Mouse (Mus musculus) heart, embryonic 15.5 days (tissue): ENCODE results near the gene Nupr1l. TPM values are rescaled to one million over a fixed set of nuclear protein-coding genes. Genes with fewer than 3 reads are reported as not detected.
"Not testable (repeated sequence)": the region's sequence is repeated elsewhere in the genome, so short reads cannot be mapped to it uniquely, and the experiment has no call there.

Experiments
- ATAC-seq: fragments of 200-750 bp; cut with Nextera tagmentation; replicated peaks from 2 replicates; pipeline ENCODE4 v1.8.0; 2017; ENCODE audit warnings: low read depth, moderate TSS enrichment; ENCODE audit not compliant: insufficient number of reproducible peaks, insufficient read depth, low FRiP score
- H3K27ac ChIP-seq: fragments of 300-500 bp; sonication (generic); 2 replicates; pipeline ENCODE4 v1.5.1; 2015; ENCODE audit warnings: mild to moderate bottlenecking, inconsistent platforms
- H3K27me3 ChIP-seq: fragments of 300-500 bp; sonication (generic); 2 replicates; pipeline ENCODE4 v1.6.1; 2015; ENCODE audit warnings: inconsistent platforms
- H3K36me3 ChIP-seq: fragments of 300-500 bp; sonication (generic); 2 replicates; pipeline ENCODE4 v1.6.1; 2015; ENCODE audit warnings: mild to moderate bottlenecking, inconsistent platforms
- H3K4me1 ChIP-seq: fragments of 300-500 bp; sonication (generic); replicated peaks from 2 replicates; pipeline ENCODE4 v1.6.1; 2015; ENCODE audit warnings: inconsistent platforms
- H3K4me2 ChIP-seq: fragments of 300-500 bp; sonication (generic); 2 replicates; pipeline ENCODE4 v1.6.1; 2015; ENCODE audit warnings: inconsistent platforms, mild to moderate bottlenecking, moderate library complexity
- H3K4me3 ChIP-seq: fragments of 300-500 bp; sonication (generic); 2 replicates; pipeline ENCODE4 v1.5.1; 2015; ENCODE audit warnings: mild to moderate bottlenecking, inconsistent platforms
- H3K9ac ChIP-seq: fragments of 300-500 bp; sonication (generic); 2 replicates; pipeline ENCODE4 v1.6.1; 2015; ENCODE audit warnings: mild to moderate bottlenecking, inconsistent platforms
- H3K9me3 ChIP-seq: fragments of 300-500 bp; sonication (generic); replicated peaks from 2 replicates; pipeline ENCODE4 v1.6.1; 2016; ENCODE audit warnings: inconsistent platforms
- WGBS: fragments of 180-500 bp; shearing (Covaris S2); methylation state at CpG from one replicate; pipeline ENCODE4 v1.1.7; 2015; ENCODE audit warnings: mixed read lengths; 5-methylcytosine and 5-hydroxymethylcytosine counted together
- polyA plus RNA-seq: library from polyadenylated mRNA; unstranded; fragments of >200 nt; fragmentation: Nextera tagmentation; extraction: Ambion mirVana; gene quantifications from 2 replicates; pipeline ENCODE4 v1.2.1, GENCODE M21; 2015

The Nupr1l gene
- polyA plus RNA-seq, 1 experiment from 2014 or later, result 2.8 TPM

DNA sequence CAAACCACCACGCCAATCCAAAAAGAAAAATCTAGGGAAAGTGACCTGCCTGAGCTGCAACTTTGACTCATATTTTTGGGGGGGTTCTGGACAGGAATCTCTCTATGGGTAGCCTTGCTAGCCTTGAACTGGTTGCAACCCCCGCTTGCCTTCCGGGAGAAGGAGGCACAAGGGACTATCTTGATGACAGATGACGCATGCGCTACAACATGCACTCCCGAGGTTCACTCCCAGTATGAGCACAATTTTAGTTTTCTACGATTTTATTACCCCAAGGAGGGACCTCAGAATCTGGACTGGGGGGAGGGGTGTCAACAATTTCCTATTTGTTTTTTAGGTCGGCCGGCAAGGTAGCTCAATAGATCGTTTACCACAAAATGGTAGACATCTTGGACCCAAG lies 22.1 kb upstream of the Nupr1l start:
- no peaks in the 10 kb centered on the region for H3K27me3 ChIP-seq
- peak overlapping the region; percentile 85 for H3K9ac ChIP-seq
- peak overlapping the region; percentile 78 for H3K4me3 ChIP-seq
- peak overlapping the region; percentile 96; the same call in 1 of the 2 replicates for H3K27ac ChIP-seq
- H3K9me3 ChIP-seq, result no peaks in the 10 kb centered on the region
- H3K4me1 ChIP-seq, result peaks cover 19% of the 10 kb centered on the region
- peaks cover 27% of the 10 kb centered on the region for H3K36me3 ChIP-seq
- 22% methylated on average over 10 of the region's 10 CpGs for WGBS
- no peak for ATAC-seq
- peak overlapping the region; percentile 69 for H3K4me2 ChIP-seq

DNA sequence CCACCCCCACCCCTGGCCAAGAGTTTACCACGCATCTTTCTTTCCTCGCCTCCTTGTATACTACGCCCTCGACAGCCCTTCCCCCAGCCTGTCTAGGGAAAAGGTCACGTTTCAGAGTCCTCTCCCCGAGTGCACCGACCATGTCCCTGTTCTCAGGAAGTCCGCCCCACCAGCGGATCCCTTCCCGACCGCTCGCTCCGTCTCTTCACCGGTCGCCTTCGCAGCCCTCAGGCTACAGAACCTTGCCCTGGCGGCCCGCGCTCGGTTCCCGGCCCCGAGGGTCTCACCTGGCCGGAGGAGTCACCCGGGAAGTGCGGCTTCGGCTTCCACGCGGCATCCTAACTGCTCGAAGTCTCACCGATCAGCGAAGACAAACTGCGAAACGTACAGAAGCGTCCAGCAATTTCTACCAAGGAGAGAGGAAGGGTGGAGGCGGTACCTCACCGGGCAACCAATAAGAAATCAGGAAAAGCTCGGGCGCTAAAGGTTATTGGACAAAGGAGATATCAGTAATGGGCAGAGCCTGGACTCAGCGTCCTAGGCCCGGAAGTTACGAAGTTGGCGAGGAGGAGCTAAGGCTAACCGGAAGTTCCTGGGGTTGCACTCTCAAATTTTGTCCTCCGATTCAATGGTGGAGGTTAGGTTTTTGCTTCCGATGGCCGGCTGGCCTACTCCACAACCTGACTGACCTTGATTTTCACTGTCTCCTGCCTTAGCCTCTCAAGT lies 21.3 kb upstream of the Nupr1l start, which contains the start of gene Chchd2:
Chchd2 (minus strand) TSS at position 560 of the 726 bp plus-strand sequence.
- peak within 1 kb of the TSS; percentile 78 for H3K4me3 ChIP-seq
- peak within 1 kb of the TSS; percentile 85 for H3K9ac ChIP-seq
- ATAC-seq, result peak; percentile 100
- peak within 1 kb of the TSS; percentile 69 for H3K4me2 ChIP-seq
- peaks cover 19% of the 10 kb centered on the region for H3K36me3 ChIP-seq
- H3K27ac ChIP-seq, result peak within 1 kb of the TSS; percentile 96
- peaks cover 19% of the 10 kb centered on the region for H3K4me1 ChIP-seq
- WGBS, result under 1% methylated on average over 46 of the region's 46 CpGs
- no peaks in the 10 kb centered on the region for H3K9me3 ChIP-seq
- no peaks in the 10 kb centered on the region for H3K27me3 ChIP-seq

DNA sequence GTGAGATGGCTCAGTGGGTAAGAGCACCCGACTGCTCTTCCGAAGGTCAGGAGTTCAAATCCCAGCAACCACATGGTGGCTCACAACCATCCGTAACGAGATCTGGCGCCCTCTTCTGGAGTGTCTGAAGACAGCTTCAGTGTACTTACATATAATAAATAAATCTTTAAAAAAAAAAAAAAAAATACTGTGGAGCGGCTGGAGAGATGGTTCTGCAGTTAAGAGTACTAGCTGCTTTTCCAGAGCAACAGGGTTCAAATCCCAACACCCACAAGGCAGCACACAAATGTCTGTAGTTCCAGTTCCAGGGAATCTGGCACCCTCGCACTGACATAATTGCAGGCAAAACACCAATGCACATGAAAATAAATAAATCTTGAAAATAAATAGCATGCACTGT lies 17.9 kb upstream of the Nupr1l start:
- ATAC-seq, H3K36me3 ChIP-seq, H3K27me3 ChIP-seq, H3K4me3 ChIP-seq, H3K4me2 ChIP-seq, H3K27ac ChIP-seq, H3K9me3 ChIP-seq, H3K9ac ChIP-seq: not testable (repeated sequence)
- H3K4me1 ChIP-seq, result peaks cover 13% of the 10 kb centered on the region
- 82% methylated on average over 7 of the region's 7 CpGs for WGBS

DNA sequence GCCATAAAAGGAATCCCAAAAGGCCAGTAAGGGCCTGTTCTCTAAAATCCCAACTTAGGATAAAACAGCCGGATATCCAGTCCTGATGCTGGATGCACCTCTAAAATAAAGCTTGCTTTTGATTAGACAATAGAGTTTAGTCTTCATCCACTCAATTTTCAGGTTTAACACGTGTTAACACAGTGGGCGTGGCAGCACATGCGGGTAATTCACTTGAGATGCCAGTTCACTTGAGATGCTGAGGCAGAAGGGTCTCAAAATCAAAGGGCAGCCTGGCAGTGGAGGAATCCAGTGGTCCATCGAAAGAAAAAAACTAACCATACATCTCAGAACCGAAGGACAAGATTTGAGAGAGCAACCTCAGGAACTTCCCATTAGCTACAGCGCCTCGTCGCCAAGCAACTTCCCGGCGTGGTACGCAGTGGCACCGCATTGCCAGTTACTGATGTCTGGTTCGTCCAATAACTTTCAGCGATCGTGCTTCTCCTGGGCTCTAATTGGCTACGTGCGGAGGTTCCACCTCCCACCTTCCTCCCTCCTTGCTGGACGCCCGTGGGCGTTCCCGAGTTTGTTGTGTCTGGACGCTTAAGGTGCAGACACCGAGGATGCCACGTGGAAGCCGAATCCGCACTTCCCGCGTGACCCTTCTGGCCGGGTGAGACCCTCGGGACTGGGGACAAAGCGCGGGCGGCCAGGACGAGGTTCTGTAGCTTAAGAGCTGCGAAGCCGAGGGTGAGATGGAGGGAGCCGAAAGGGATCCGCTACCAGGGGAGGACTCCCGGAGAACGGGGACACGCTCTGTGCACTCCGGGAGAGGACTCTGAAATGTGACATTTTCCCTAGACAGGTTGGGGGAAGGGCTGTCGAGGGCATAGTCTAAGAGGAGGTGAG lies 12.9 kb upstream of the Nupr1l start, which contains the start of gene Zbed5:
Zbed5 (plus strand) TSS at position 526 of the 891 bp plus-strand sequence.
- Histone ChIP-seq H3K9me3 (no peaks in the 10 kb centered on the region), H3K27me3 (peaks cover 2% of the 10 kb centered on the region; the same call in 1 of the 2 replicates), H3K36me3 (no peaks in the 10 kb centered on the region), H3K27ac (no peak within 1 kb of the TSS), H3K4me1 (peaks cover 11% of the 10 kb centered on the region), H3K9ac (peak within 1 kb of the TSS; percentile 69), H3K4me3 (peak within 1 kb of the TSS; percentile 78), H3K4me2 (peak within 1 kb of the TSS; percentile 93)
- WGBS, result 2% methylated on average over 44 of the region's 44 CpGs
- ATAC-seq, result peak; percentile 99

DNA sequence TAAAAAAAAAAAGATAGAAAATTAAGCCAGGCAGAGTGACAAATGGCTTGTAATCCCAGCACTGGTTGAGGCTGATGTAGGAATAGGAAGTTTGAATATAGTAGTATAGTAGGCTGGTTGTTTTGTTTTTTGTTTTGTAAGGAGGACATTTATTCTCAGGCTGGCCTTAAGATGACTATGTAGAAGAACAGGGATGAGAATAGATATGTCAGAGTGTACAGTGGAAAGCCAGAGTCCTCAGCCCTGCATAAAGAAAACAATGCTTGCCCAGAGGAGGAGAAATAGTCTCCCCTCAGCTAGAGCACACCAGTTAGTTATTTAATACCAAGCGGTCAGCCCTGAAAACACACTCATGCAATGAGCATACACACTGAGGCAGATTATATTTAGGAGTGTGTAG lies 9.9 kb upstream of the Nupr1l start, which contains the start of gene Phkg1:
Phkg1 (minus strand) TSS at position 101 of the 400 bp plus-strand sequence.
- no peaks in the 10 kb centered on the region for H3K36me3 ChIP-seq
- WGBS, result 89% methylated on average over 1 of the region's 1 CpGs

DNA sequence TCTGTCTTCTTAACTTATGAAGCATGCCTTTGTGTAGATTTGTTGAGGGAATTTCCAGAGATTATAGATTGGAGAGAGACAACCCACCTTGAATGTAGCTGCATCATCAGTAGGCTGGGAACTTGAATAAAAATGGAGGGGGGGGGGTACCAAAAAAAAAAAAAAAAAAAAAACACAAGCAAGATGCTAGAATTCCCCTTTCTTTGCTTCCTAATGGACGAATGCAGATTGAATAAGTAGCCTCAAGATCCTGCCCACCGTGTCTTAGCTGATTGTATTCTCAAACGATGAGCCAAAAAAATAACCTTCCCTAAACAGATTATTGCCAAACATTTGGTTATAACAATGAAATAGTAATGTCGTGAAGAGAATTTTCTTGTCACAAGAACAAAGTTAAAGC lies 565 bp upstream of the Nupr1l start:
- Histone ChIP-seq H3K9me3 (no peaks in the 10 kb centered on the region), H3K4me1 (no peaks in the 10 kb centered on the region; the same call in 1 of the 2 replicates), H3K4me2 (peak overlapping the region; percentile 83), H3K4me3 (peak overlapping the region; percentile 72), H3K36me3 (no peaks in the 10 kb centered on the region), H3K9ac (peak overlapping the region; percentile 80; the same call in 1 of the 2 replicates), H3K27me3 (no peaks in the 10 kb centered on the region), H3K27ac (no peak overlapping the region)
- WGBS, result 37% methylated on average over 4 of the region's 4 CpGs
- no peak for ATAC-seq

More for the DNA sequence above, 9.9 kb upstream of the Nupr1l start, which contains the start of gene Phkg1:
- Histone ChIP-seq H3K27ac (no peak within 1 kb of the TSS), H3K4me1 (peaks cover 11% of the 10 kb centered on the region), H3K9me3 (no peaks in the 10 kb centered on the region), H3K9ac (no peak within 1 kb of the TSS), H3K4me3 (no peak within 1 kb of the TSS), H3K4me2 (no peak within 1 kb of the TSS), H3K27me3 (no peaks in the 10 kb centered on the region)
- no peak for ATAC-seq

DNA sequence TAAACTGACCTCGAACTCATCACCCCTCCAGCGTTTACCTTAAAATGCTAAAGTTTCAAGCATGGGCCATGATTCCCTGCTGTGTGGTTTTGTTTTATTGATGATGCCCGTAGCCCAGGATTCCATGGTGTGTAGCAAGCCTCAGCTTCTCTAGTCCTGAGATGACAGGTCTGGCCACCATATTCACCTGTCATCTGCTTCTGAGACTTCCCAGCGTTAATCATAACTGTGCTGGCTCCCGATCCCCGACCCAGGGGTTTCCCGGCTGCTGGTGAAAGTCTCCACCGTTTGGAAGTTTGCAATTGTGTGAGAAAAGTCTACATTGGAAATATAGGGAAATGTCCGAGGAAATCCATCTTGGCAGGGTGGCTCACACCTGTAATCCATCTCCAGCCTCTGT lies 807 bp downstream of the Nupr1l start:
- Histone ChIP-seq H3K9me3 (no peaks in the 10 kb centered on the region), H3K36me3 (no peaks in the 10 kb centered on the region), H3K27ac (no peak overlapping the region; the same call in 1 of the 2 replicates), H3K4me1 (no peaks in the 10 kb centered on the region; the same call in 1 of the 2 replicates), H3K27me3 (no peaks in the 10 kb centered on the region), H3K9ac (peak overlapping the region; percentile 80; the same call in 1 of the 2 replicates), H3K4me2 (peak overlapping the region; percentile 83), H3K4me3 (peak overlapping the region; percentile 72)
- ATAC-seq, result no peak
- WGBS, result 70% methylated on average over 9 of the region's 9 CpGs

DNA sequence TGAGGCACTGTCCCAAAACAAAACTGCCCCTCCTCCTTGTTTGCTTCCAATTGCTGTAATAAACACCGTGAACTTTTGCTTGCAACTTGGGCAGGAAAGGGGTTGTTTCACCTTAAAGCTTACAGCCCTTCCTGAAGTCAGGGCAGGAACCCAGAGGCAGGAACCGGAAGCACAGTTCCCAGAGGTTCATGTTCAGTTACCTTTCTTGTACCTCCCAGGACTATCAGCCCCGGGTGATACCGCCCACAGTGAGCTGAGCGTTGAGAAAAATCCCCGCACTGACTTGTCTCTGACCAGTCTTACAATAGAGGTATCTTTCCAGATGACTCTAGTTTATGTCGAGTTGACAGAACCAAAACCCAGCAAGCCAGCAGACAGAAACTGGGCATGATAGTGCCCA lies 1.3 kb downstream of the Nupr1l start:
- no peaks in the 10 kb centered on the region; the same call in 1 of the 2 replicates for H3K4me1 ChIP-seq
- no peaks in the 10 kb centered on the region for H3K9me3 ChIP-seq
- H3K9ac ChIP-seq, result no peak overlapping the region
- H3K27me3 ChIP-seq, result no peaks in the 10 kb centered on the region
- no peak overlapping the region for H3K4me3 ChIP-seq
- no peak for ATAC-seq
- no peaks in the 10 kb centered on the region for H3K36me3 ChIP-seq
- H3K4me2 ChIP-seq, result no peak overlapping the region
- WGBS, result 78% methylated on average over 7 of the region's 7 CpGs
- H3K27ac ChIP-seq, result no peak overlapping the region

DNA sequence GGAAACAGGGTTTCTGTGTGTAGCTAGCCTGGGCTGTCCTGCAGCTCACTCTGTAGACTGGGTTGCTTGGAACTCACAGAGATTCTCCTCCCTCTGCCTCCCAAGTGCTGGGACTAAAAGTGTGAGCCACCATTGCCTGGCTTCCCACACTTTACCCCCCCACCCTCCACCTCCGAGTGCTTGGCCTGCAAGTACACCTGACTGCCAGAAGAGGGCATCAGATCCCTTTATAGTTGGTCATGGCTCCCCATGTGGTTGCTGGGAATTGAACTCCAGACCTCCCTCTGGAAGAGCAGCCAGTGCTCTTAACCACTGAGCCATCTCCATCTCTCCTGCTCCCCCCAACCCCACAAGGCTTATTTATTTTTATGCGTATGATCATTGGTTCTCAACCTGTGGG lies 5.7 kb downstream of the Nupr1l start:
- Histone ChIP-seq H3K4me1 (no peaks in the 10 kb centered on the region; the same call in 1 of the 2 replicates), H3K27ac (no peak overlapping the region), H3K9ac (no peak overlapping the region), H3K36me3 (no peaks in the 10 kb centered on the region), H3K4me2 (no peak overlapping the region), H3K9me3 (no peaks in the 10 kb centered on the region), H3K4me3 (no peak overlapping the region), H3K27me3 (no peaks in the 10 kb centered on the region)
- WGBS, result 42% methylated on average over 2 of the region's 2 CpGs
- no peak for ATAC-seq

DNA sequence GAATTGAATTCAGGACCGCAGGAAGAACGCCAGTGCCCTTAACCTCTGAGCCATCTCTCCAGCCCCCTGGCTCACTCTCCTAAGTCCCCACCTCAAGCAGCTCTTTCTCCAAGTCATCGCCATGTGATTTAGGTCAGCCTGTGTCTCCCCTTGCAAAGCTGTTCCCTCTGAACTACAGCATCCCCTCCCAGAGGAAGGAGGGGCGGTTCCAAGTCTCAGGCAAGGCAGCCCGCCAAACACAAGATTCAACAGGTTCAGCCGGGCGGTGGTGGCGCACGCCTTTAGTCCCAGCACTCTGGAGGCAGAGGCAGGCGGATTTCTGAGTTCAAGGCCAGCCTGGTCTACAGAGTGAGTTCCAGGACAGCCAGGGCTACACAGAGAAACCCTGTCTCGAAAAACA lies 7.2 kb downstream of the Nupr1l start:
- H3K4me1 ChIP-seq, ATAC-seq, H3K9ac ChIP-seq, H3K27me3 ChIP-seq, H3K36me3 ChIP-seq, H3K4me3 ChIP-seq, H3K27ac ChIP-seq, H3K9me3 ChIP-seq, H3K4me2 ChIP-seq: not testable (repeated sequence)
- 80% methylated on average over 11 of the region's 11 CpGs for WGBS

DNA sequence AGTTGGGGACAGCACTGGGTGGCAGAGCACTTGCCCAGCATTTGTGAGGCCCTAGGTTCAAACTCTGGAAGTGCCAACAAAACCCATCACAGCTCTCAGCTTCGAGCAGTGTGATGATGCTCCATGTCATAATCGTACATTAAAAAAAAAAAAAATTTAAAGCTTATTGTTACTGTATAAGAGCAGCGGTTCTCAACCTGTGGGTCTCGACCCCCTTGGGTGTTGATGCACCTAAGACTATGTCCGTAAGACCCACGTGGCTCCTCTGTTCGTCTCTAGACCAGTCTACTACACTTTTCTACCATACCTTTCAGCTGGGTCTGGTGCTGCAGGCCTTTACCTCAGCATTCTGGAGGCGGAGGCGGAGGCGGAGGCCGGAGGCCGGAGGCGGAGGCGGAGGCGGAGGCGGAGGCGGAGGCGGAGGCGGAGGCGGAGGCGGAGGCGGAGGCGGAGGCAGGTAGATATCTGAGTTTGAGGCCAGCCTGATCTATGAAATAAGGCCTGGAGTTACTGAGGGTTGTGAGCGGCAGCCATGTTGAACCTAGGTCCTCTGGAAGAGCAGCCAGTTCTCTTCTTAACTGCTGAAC lies 9.8 kb downstream of the Nupr1l start:
- Histone ChIP-seq H3K27me3 (no peaks in the 10 kb centered on the region), H3K27ac (no peak overlapping the region), H3K36me3 (no peaks in the 10 kb centered on the region), H3K4me1 (no peaks in the 10 kb centered on the region), H3K4me3 (no peak overlapping the region), H3K4me2 (no peak overlapping the region), H3K9ac (no peak overlapping the region), H3K9me3 (no peaks in the 10 kb centered on the region)
- 84% methylated on average over 24 of the region's 24 CpGs for WGBS
- no peak for ATAC-seq
